Mouse (Mus musculus) lung, postnatal 0 days (tissue): ENCODE results near the gene Psmb9.

Source experiments
- CTCF ChIP-seq: IDR thresholded peaks from 2 replicates; pipeline ENCODE4 v1.5.1; 2016; ENCODE audit warnings: antibody characterized with exemption, mild to moderate bottlenecking
- EP300 ChIP-seq: IDR thresholded peaks from 2 replicates; pipeline ENCODE4 v1.6.1; 2016; ENCODE audit warnings: antibody characterized with exemption, mild to moderate bottlenecking, control low read depth

- no peak for TF ChIP-seq CTCF
- no peak for TF ChIP-seq EP300
Observed at GRCm38 (mm10) chr17:34192852-34193251, 5.3 kb upstream of the Psmb9 start.
